Mouse (Mus musculus) neural tube, embryonic 12.5 days (tissue): Measurements from ENCODE around the gene Camta1. TPM values are rescaled to one million over a fixed set of nuclear protein-coding genes. Genes with fewer than 3 reads are reported as not detected.

ENCODE experiments used
- ATAC-seq: fragments of 200-750 bp; cut with Nextera tagmentation; 2 replicates; pipeline ENCODE4 v1.8.0; 2017; ENCODE audit warnings: low read depth, mild to moderate bottlenecking, moderate TSS enrichment, moderate library complexity; ENCODE audit not compliant: low FRiP score
- H3K27ac ChIP-seq: fragments of 300-500 bp; sonication (generic); 2 replicates; pipeline ENCODE4 v1.5.1; 2016
- H3K27me3 ChIP-seq: fragments of 300-500 bp; sonication (generic); replicated peaks from 2 replicates; pipeline ENCODE4 v1.6.1; 2016; ENCODE audit warnings: mild to moderate bottlenecking
- H3K36me3 ChIP-seq: fragments of 300-500 bp; sonication (generic); 2 replicates; pipeline ENCODE4 v1.6.1; 2016; ENCODE audit warnings: mild to moderate bottlenecking
- H3K4me1 ChIP-seq: fragments of 300-500 bp; sonication (generic); 2 replicates; pipeline ENCODE4 v1.6.1; 2016
- H3K4me2 ChIP-seq: fragments of 300-500 bp; sonication (generic); replicated peaks from 2 replicates; pipeline ENCODE4 v1.6.1; 2016; ENCODE audit warnings: mild to moderate bottlenecking
- H3K4me3 ChIP-seq: fragments of 300-500 bp; sonication (generic); 2 replicates; pipeline ENCODE4 v1.5.1; 2016
- H3K9ac ChIP-seq: fragments of 300-500 bp; sonication (generic); 2 replicates; pipeline ENCODE4 v1.6.1; 2016; ENCODE audit warnings: mild to moderate bottlenecking
- H3K9me3 ChIP-seq: fragments of 300-500 bp; sonication (generic); 2 replicates; pipeline ENCODE4 v1.6.1; 2016; ENCODE audit warnings: mild to moderate bottlenecking
- WGBS: fragments of 180-500 bp; shearing (Covaris S2); methylation state at CpG from one replicate; pipeline ENCODE4 v1.1.7; 2016; 5-methylcytosine and 5-hydroxymethylcytosine counted together
- polyA plus RNA-seq: library from polyadenylated mRNA; unstranded; fragments of >200 nt; fragmentation: Nextera tagmentation; extraction: Ambion mirVana; gene quantifications from 2 replicates; pipeline ENCODE4 v1.2.1, GENCODE M21; 2016

Gene Camta1
- polyA plus RNA-seq, 1 experiment from 2014 or later: 164 TPM

- H3K4me2 ChIP-seq: no peak overlapping the region
- H3K27ac ChIP-seq: no peak overlapping the region
- 31% methylated on average over 16 of the region's 16 CpGs for WGBS
- no peak overlapping the region for H3K9ac ChIP-seq
- H3K4me1 ChIP-seq: peaks cover 12% of the 10 kb centered on the region
- no peaks in the 10 kb centered on the region for H3K36me3 ChIP-seq
- no peaks in the 10 kb centered on the region for H3K9me3 ChIP-seq
- no peak for ATAC-seq
- no peaks in the 10 kb centered on the region for H3K27me3 ChIP-seq
- H3K4me3 ChIP-seq: no peak overlapping the region
Observed at GRCm38 (mm10) chr4:151283092-151283741, 578.5 kb downstream of the Camta1 start.

- H3K4me2 ChIP-seq: no peak overlapping the region
- H3K9ac ChIP-seq: no peak overlapping the region
- ATAC-seq: no peak
- H3K4me1 ChIP-seq: peaks cover 12% of the 10 kb centered on the region
- no peaks in the 10 kb centered on the region for H3K27me3 ChIP-seq
- no peak overlapping the region for H3K27ac ChIP-seq
- no peaks in the 10 kb centered on the region for H3K36me3 ChIP-seq
- no peak overlapping the region for H3K4me3 ChIP-seq
- 68% methylated on average over 14 of the region's 14 CpGs for WGBS
- no peaks in the 10 kb centered on the region for H3K9me3 ChIP-seq
Observed at GRCm38 (mm10) chr4:151282103-151282502, 579.6 kb downstream of the Camta1 start.

- Histone ChIP-seq H3K9me3 (no peaks in the 10 kb centered on the region), H3K4me2 (no peak overlapping the region), H3K4me3 (no peak overlapping the region), H3K4me1 (0 out of 2 replicates have a peak, but pooled peaks cover 3% of the 10 kb centered on the region), H3K9ac (no peak overlapping the region), H3K36me3 (no peaks in the 10 kb centered on the region), H3K27ac (no peak overlapping the region), H3K27me3 (no peaks in the 10 kb centered on the region)
- WGBS: 82% methylated on average over 13 of the region's 13 CpGs
- ATAC-seq: no peak
Observed at GRCm38 (mm10) chr4:151275292-151275691, 586.4 kb downstream of the Camta1 start.

- Histone ChIP-seq H3K9ac (no peak overlapping the region), H3K27ac (no peak overlapping the region), H3K36me3 (no peaks in the 10 kb centered on the region), H3K4me3 (no peak overlapping the region), H3K4me2 (no peak overlapping the region), H3K4me1 (peaks cover 21% of the 10 kb centered on the region), H3K27me3 (no peaks in the 10 kb centered on the region), H3K9me3 (no peaks in the 10 kb centered on the region)
- 42% methylated on average over 14 of the region's 14 CpGs for WGBS
- ATAC-seq: no peak
Observed at GRCm38 (mm10) chr4:151263786-151264414, 597.8 kb downstream of the Camta1 start.

- no peak overlapping the region for H3K9ac ChIP-seq
- H3K4me1 ChIP-seq: peaks cover 21% of the 10 kb centered on the region
- WGBS: 67% methylated on average over 7 of the region's 7 CpGs
- no peak overlapping the region for H3K4me2 ChIP-seq
- H3K9me3 ChIP-seq: no peaks in the 10 kb centered on the region
- H3K36me3 ChIP-seq: no peaks in the 10 kb centered on the region
- H3K27me3 ChIP-seq: no peaks in the 10 kb centered on the region
- H3K27ac ChIP-seq: no peak overlapping the region
- no peak for ATAC-seq
- H3K4me3 ChIP-seq: no peak overlapping the region
Observed at GRCm38 (mm10) chr4:151263052-151263451, 598.6 kb downstream of the Camta1 start.

- Histone ChIP-seq H3K9ac (no peak overlapping the region), H3K4me1 (peaks cover 5% of the 10 kb centered on the region; the same call in 1 of the 2 replicates), H3K4me2 (no peak overlapping the region), H3K36me3 (no peaks in the 10 kb centered on the region), H3K4me3 (no peak overlapping the region), H3K9me3 (no peaks in the 10 kb centered on the region), H3K27ac (no peak overlapping the region), H3K27me3 (no peaks in the 10 kb centered on the region)
- WGBS: 66% methylated on average over 4 of the region's 4 CpGs
- ATAC-seq: no peak
Observed at GRCm38 (mm10) chr4:151256622-151257021, 605.1 kb downstream of the Camta1 start.

GRCm38 (mm10) chr4:151250824-151251223, 610.9 kb downstream of the Camta1 start:
- H3K27me3 ChIP-seq: no peaks in the 10 kb centered on the region
- no peak overlapping the region for H3K4me3 ChIP-seq
- H3K9ac ChIP-seq: no peak overlapping the region
- H3K36me3 ChIP-seq: no peaks in the 10 kb centered on the region
- no peak overlapping the region for H3K27ac ChIP-seq
- ATAC-seq: no peak
- WGBS: 90% methylated on average over 6 of the region's 6 CpGs
- H3K4me1 ChIP-seq: peaks cover 3% of the 10 kb centered on the region; the same call in 1 of the 2 replicates
- no peak overlapping the region for H3K4me2 ChIP-seq
- no peaks in the 10 kb centered on the region for H3K9me3 ChIP-seq

- Histone ChIP-seq H3K4me2 (no peak overlapping the region), H3K9ac (no peak overlapping the region), H3K27me3 (peaks cover 10% of the 10 kb centered on the region; the same call in 1 of the 2 replicates), H3K4me1 (peaks cover 43% of the 10 kb centered on the region), H3K4me3 (no peak overlapping the region), H3K27ac (no peak overlapping the region), H3K36me3 (no peaks in the 10 kb centered on the region), H3K9me3 (peaks cover 4% of the 10 kb centered on the region)
- 62% methylated on average over 7 of the region's 7 CpGs for WGBS
- no peak for ATAC-seq
Observed at GRCm38 (mm10) chr4:151245068-151245797, 616.4 kb downstream of the Camta1 start.

- H3K4me2 ChIP-seq: no peak overlapping the region
- peaks cover 10% of the 10 kb centered on the region; the same call in 1 of the 2 replicates for H3K27me3 ChIP-seq
- no peaks in the 10 kb centered on the region for H3K36me3 ChIP-seq
- 58% methylated on average over 9 of the region's 9 CpGs for WGBS
- ATAC-seq: no peak
- H3K4me3 ChIP-seq: no peak overlapping the region
- H3K9ac ChIP-seq: no peak overlapping the region
- peaks cover 43% of the 10 kb centered on the region for H3K4me1 ChIP-seq
- no peak overlapping the region for H3K27ac ChIP-seq
- H3K9me3 ChIP-seq: peaks cover 5% of the 10 kb centered on the region
Observed at GRCm38 (mm10) chr4:151243445-151243844, 618.2 kb downstream of the Camta1 start.

GRCm38 (mm10) chr4:151242751-151243150, 618.9 kb downstream of the Camta1 start:
- Histone ChIP-seq H3K36me3 (no peaks in the 10 kb centered on the region), H3K9ac (no peak overlapping the region), H3K9me3 (peaks cover 5% of the 10 kb centered on the region), H3K27me3 (peaks cover 10% of the 10 kb centered on the region; the same call in 1 of the 2 replicates), H3K4me3 (no peak overlapping the region), H3K4me1 (peaks cover 43% of the 10 kb centered on the region), H3K27ac (no peak overlapping the region), H3K4me2 (no peak overlapping the region)
- ATAC-seq: no peak
- WGBS: 19% methylated on average over 12 of the region's 12 CpGs

- no peaks in the 10 kb centered on the region for H3K36me3 ChIP-seq
- H3K9me3 ChIP-seq: peaks cover 5% of the 10 kb centered on the region
- no peak overlapping the region for H3K27ac ChIP-seq
- H3K9ac ChIP-seq: no peak overlapping the region
- H3K27me3 ChIP-seq: peaks cover 10% of the 10 kb centered on the region; the same call in 1 of the 2 replicates
- H3K4me1 ChIP-seq: peaks cover 39% of the 10 kb centered on the region
- ATAC-seq: no peak
- no peak overlapping the region for H3K4me2 ChIP-seq
- H3K4me3 ChIP-seq: no peak overlapping the region
- WGBS: 78% methylated on average over 5 of the region's 5 CpGs
Observed at GRCm38 (mm10) chr4:151240465-151240864, 621.2 kb downstream of the Camta1 start.

GRCm38 (mm10) chr4:151238970-151239684, 622.5 kb downstream of the Camta1 start:
- Histone ChIP-seq H3K27ac (no peak overlapping the region), H3K4me2 (no peak overlapping the region), H3K4me3 (no peak overlapping the region), H3K36me3 (no peaks in the 10 kb centered on the region), H3K27me3 (peaks cover 10% of the 10 kb centered on the region; the same call in 1 of the 2 replicates), H3K9ac (no peak overlapping the region), H3K4me1 (peaks cover 25% of the 10 kb centered on the region), H3K9me3 (peaks cover 5% of the 10 kb centered on the region)
- 86% methylated on average over 19 of the region's 19 CpGs for WGBS
- ATAC-seq: no peak
